Mouse (Mus musculus) adrenal gland, adult 2 months (tissue): ENCODE measurements around the gene Irgc1. TPM values are rescaled to one million over a fixed set of nuclear protein-coding genes. Genes with fewer than 3 reads are reported as not detected.

ENCODE experiments used
- DNase-seq: peaks from one replicate; pipeline ENCODE4 v3.0.0; 2021
- polyA plus RNA-seq: library from polyadenylated mRNA; depleted of rRNA; stranded (reverse); fragments of >200 nt; gene quantifications from 2 replicates; pipeline ENCODE4 v1.2.3, GENCODE M21; 2012
- total RNA-seq, 2 experiments: library from RNA; stranded (reverse); gene quantifications; 2 replicates each; pipeline ENCODE4 v1.2.3; 2021

The Irgc1 gene
- total and polyA plus RNA-seq, 3 experiments: not detected

- DNase-seq: no peak
These were observed 20.3 kb upstream of the Irgc1 start for GRCm38 (mm10) chr7:24472442-24472841.

- peak; percentile 87 for DNase-seq
These were observed 18.3 kb upstream of the Irgc1 start for GRCm38 (mm10) chr7:24470356-24470755.

- DNase-seq: no peak
These were observed 17.0 kb upstream of the Irgc1 start for GRCm38 (mm10) chr7:24469126-24469525.

- no peak for DNase-seq
These were observed 15.8 kb upstream of the Irgc1 start for GRCm38 (mm10) chr7:24467886-24468285.

GRCm38 (mm10) chr7:24466835-24467234 lies 14.7 kb upstream of the Irgc1 start:
- DNase-seq: no peak

GRCm38 (mm10) chr7:24462388-24463319 lies 10.6 kb upstream of the Irgc1 start, which contains the start of gene Plaur:
Plaur (plus strand) TSS chr7:24462484.
- DNase-seq: peak; percentile 67

GRCm38 (mm10) chr7:24461376-24462051 lies 9.4 kb upstream of the Irgc1 start:
- peak; percentile 77 for DNase-seq

- peak; percentile 44 for DNase-seq
These were observed 7.7 kb upstream of the Irgc1 start for GRCm38 (mm10) chr7:24459843-24460242.

GRCm38 (mm10) chr7:24459440-24459839 lies 7.3 kb upstream of the Irgc1 start:
- no peak for DNase-seq

- no peak for DNase-seq
These were observed 5.8 kb upstream of the Irgc1 start for GRCm38 (mm10) chr7:24457726-24458370.

- peak; percentile 28 for DNase-seq
These were observed 3.6 kb upstream of the Irgc1 start for GRCm38 (mm10) chr7:24455726-24456125.

GRCm38 (mm10) chr7:24454199-24454598 lies 2.1 kb upstream of the Irgc1 start:
- peak; percentile 52 for DNase-seq

GRCm38 (mm10) chr7:24450585-24451017 lies 1.5 kb downstream of the Irgc1 start:
- no peak for DNase-seq

GRCm38 (mm10) chr7:24448782-24449517 lies 3.1 kb downstream of the Irgc1 start:
- peak; percentile 72 for DNase-seq

GRCm38 (mm10) chr7:24446697-24447340 lies 5.3 kb downstream of the Irgc1 start:
- no peak for DNase-seq

GRCm38 (mm10) chr7:24445266-24445926 lies 6.7 kb downstream of the Irgc1 start:
- no peak for DNase-seq

- no peak for DNase-seq
These were observed 9.8 kb downstream of the Irgc1 start for GRCm38 (mm10) chr7:24442313-24442712.

- peak; percentile 82 for DNase-seq
These were observed 10.3 kb downstream of the Irgc1 start for GRCm38 (mm10) chr7:24441785-24442184.

- DNase-seq: no peak
These were observed 12.2 kb downstream of the Irgc1 start for GRCm38 (mm10) chr7:24439891-24440290.

- no peak for DNase-seq
These were observed 12.9 kb downstream of the Irgc1 start for GRCm38 (mm10) chr7:24439191-24439590.

GRCm38 (mm10) chr7:24437981-24438380 lies 14.1 kb downstream of the Irgc1 start:
- DNase-seq: no peak
